Mouse (Mus musculus) hindbrain, embryonic 14.5 days (tissue): ENCODE results near the gene Gabbr2. TPM values are rescaled to one million over a fixed set of nuclear protein-coding genes. Genes with fewer than 3 reads are reported as not detected.

ENCODE experiments used
- ATAC-seq: fragments of 200-750 bp; cut with Nextera tagmentation; 2 replicates; pipeline ENCODE4 v1.8.0; 2017; ENCODE audit warnings: moderate number of reproducible peaks, mild to moderate bottlenecking, moderate TSS enrichment, moderate library complexity; ENCODE audit not compliant: low FRiP score
- DNase-seq: peaks from one replicate; pipeline ENCODE4 v3.0.0-alpha.2; 2015; ENCODE audit warnings: low spot score
- H3K27ac ChIP-seq: fragments of 300-500 bp; sonication (generic); 2 replicates; pipeline ENCODE4 v1.5.1; 2014; ENCODE audit warnings: mild to moderate bottlenecking, moderate library complexity
- H3K27me3 ChIP-seq: fragments of 300-500 bp; sonication (generic); 2 replicates; pipeline ENCODE4 v1.6.1; 2014; ENCODE audit warnings: mild to moderate bottlenecking, low read length, mixed read lengths; ENCODE audit not compliant: control insufficient read depth, insufficient read depth
- H3K36me3 ChIP-seq: fragments of 300-500 bp; sonication (generic); replicated peaks from 2 replicates; pipeline ENCODE4 v1.6.1; 2014; ENCODE audit not compliant: control insufficient read depth, insufficient read depth
- H3K4me1 ChIP-seq: fragments of 300-500 bp; sonication (generic); replicated peaks from 2 replicates; pipeline ENCODE4 v1.6.1; 2014; ENCODE audit warnings: antibody characterized with exemption, low read length, mixed read lengths; ENCODE audit not compliant: control insufficient read depth, insufficient read depth
- H3K4me2 ChIP-seq: fragments of 300-500 bp; sonication (generic); replicated peaks from 2 replicates; pipeline ENCODE4 v1.6.1; 2014; ENCODE audit warnings: mild to moderate bottlenecking, moderate library complexity
- H3K4me3 ChIP-seq: fragments of 300-500 bp; sonication (generic); replicated peaks from 2 replicates; pipeline ENCODE4 v1.5.1; 2014; ENCODE audit warnings: mild to moderate bottlenecking, low read length
- H3K9ac ChIP-seq: fragments of 300-500 bp; sonication (generic); 2 replicates; pipeline ENCODE4 v1.6.1; 2014
- H3K9me3 ChIP-seq: fragments of 300-500 bp; sonication (generic); 2 replicates; pipeline ENCODE4 v1.6.1; 2016; ENCODE audit warnings: low read length; ENCODE audit not compliant: control insufficient read depth
- WGBS: fragments of 180-500 bp; shearing (Covaris S2); extraction: QIAGEN DNeasy Blood & Tissue Kit; methylation state at CpG from one replicate; pipeline ENCODE4 v1.1.7; 2014; 5-methylcytosine and 5-hydroxymethylcytosine counted together
- polyA plus RNA-seq: library from polyadenylated mRNA; unstranded; fragments of >200 nt; fragmentation: Nextera tagmentation; extraction: Ambion mirVana; gene quantifications from 2 replicates; pipeline ENCODE4 v1.2.1, GENCODE M21; 2014

Gabbr2 gene
- polyA plus RNA-seq, 1 experiment from 2014 or later, result 13.3 TPM

DNA sequence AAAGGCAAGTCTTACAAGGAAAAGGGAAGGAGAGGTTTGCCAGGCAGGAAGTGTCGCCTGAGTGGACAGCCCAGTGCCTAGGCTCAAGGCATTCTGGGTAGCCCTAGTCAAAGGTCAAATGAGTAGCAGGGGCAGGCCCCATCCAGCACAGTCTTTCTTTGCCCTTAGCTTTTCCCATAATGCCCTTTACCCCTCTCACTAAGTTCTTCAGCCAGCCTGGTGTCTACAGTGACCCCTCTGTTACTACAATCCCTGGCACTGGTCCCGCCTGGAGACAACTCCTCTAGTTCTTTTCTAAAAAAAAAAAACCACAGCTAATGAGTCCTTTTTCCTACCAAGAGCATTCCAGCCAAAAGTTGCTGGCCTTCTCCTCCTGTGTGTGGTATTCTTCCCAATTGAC, 122.3 kb downstream of the Gabbr2 start:
- ATAC-seq (no peak), DNase-seq (no peak)
- no peak overlapping the region for H3K4me2 ChIP-seq
- no peak overlapping the region for H3K9ac ChIP-seq
- WGBS, result 89% methylated on average over 2 of the region's 2 CpGs
- no peak overlapping the region for H3K27ac ChIP-seq
- H3K4me1 ChIP-seq, result 0 out of 2 replicates have a peak, but pooled peaks cover 9% of the 10 kb centered on the region
- H3K27me3 ChIP-seq, result no peaks in the 10 kb centered on the region
- no peak overlapping the region for H3K4me3 ChIP-seq
- H3K9me3 ChIP-seq, result no peaks in the 10 kb centered on the region
- H3K36me3 ChIP-seq, result no peaks in the 10 kb centered on the region

- H3K36me3 ChIP-seq, result no peaks in the 10 kb centered on the region
- H3K4me1 ChIP-seq, result 0 out of 2 replicates have a peak, but pooled peaks cover 9% of the 10 kb centered on the region
- no peaks in the 10 kb centered on the region for H3K27me3 ChIP-seq
- no peak overlapping the region for H3K9ac ChIP-seq
- H3K9me3 ChIP-seq, result no peaks in the 10 kb centered on the region
- H3K4me2 ChIP-seq, result no peak overlapping the region
- H3K27ac ChIP-seq, result no peak overlapping the region
- no peak overlapping the region for H3K4me3 ChIP-seq
- ATAC-seq (no peak), DNase-seq (no peak)
- WGBS, result 85% methylated on average over 3 of the region's 3 CpGs
These were observed 122.8 kb downstream of the Gabbr2 start for GRCm38 (mm10) chr4:46868921-46869320.

DNA sequence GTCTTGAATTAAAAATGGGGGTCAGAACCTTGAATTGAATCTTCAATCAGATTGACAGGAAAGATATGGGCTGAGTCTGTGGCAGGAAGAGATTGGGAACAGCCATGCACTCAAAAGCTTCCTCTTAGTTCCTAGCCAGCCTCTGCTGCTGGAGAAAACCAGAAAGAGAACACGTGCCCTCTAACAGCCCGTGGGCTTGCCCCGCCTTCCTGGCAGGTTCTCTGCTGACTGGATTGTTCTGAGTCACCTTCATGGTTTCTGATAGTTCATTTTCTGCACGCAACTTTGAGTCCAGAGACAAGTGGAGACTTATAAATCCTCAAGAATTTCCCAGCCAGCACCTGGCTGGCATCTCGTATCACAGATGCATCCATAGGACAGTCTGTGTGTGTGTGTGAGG, 123.5 kb downstream of the Gabbr2 start:
- Histone ChIP-seq H3K36me3 (no peaks in the 10 kb centered on the region), H3K27me3 (no peaks in the 10 kb centered on the region), H3K9me3 (no peaks in the 10 kb centered on the region), H3K4me3 (no peak overlapping the region), H3K4me1 (0 out of 2 replicates have a peak, but pooled peaks cover 9% of the 10 kb centered on the region), H3K27ac (no peak overlapping the region), H3K4me2 (no peak overlapping the region), H3K9ac (no peak overlapping the region)
- 83% methylated on average over 5 of the region's 5 CpGs for whole genome bisulfite sequencing
- ATAC-seq (no peak), DNase-seq (no peak)

GRCm38 (mm10) chr4:46867779-46868178, 123.9 kb downstream of the Gabbr2 start:
- Histone ChIP-seq H3K27ac (no peak overlapping the region), H3K27me3 (no peaks in the 10 kb centered on the region), H3K4me3 (no peak overlapping the region), H3K4me1 (0 out of 2 replicates have a peak, but pooled peaks cover 9% of the 10 kb centered on the region), H3K9me3 (no peaks in the 10 kb centered on the region), H3K9ac (no peak overlapping the region), H3K36me3 (no peaks in the 10 kb centered on the region), H3K4me2 (no peak overlapping the region)
- DNase-seq (no peak), ATAC-seq (no peak)
- 86% methylated on average over 10 of the region's 10 CpGs for WGBS

DNA sequence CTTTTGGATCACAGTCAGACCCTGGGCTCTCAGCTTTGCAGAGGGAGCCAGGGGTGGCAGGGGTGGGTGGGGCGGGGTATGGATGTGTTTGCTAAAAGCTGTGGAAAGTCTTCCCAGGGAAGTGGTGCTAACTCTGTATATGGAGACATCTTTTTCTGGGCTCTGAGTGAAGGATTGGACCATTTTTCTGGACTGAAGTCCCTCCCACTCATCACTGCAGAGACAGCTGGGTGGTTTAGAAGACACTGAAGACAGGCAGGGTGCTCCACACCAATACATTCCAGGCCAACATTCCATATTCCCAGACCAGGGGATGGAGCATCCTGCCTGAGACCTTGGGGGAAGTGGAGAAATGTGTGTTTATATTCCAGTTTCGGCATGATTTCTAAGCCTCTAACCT, 125.6 kb downstream of the Gabbr2 start:
- no peaks in the 10 kb centered on the region for H3K9me3 ChIP-seq
- no peak for DNase-seq
- WGBS, result 91% methylated on average over 2 of the region's 2 CpGs

DNA sequence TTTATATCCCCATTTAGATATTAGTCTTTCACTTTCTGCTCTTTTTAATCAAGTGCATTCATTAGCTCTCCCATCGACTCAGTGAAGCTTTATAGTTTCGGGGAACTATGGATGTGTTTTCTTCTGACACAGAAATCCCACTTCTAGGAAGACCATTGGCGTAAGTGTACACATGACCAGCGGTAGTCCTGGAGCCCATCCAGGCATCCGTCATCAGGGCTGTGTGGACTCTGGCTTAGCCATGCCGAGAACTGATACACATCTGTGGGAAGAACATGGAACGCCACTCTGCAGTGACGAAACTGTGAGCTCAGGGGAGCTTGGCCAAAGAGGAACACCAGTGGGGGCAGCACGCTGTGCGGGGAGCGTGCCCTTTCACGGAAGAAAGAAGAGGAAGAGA, 128.0 kb downstream of the Gabbr2 start:
- Histone ChIP-seq H3K36me3 (no peaks in the 10 kb centered on the region), H3K27me3 (no peaks in the 10 kb centered on the region), H3K27ac (no peak overlapping the region), H3K9me3 (no peaks in the 10 kb centered on the region), H3K9ac (no peak overlapping the region), H3K4me3 (no peak overlapping the region), H3K4me1 (peaks cover 13% of the 10 kb centered on the region; the same call in 1 of the 2 replicates), H3K4me2 (no peak overlapping the region)
- ATAC-seq, result no peak
- DNase-seq, result no peak
- 71% methylated on average over 12 of the region's 12 CpGs for WGBS

More for the DNA sequence above, 125.6 kb downstream of the Gabbr2 start:
- H3K4me2 ChIP-seq, result no peak overlapping the region
- 0 out of 2 replicates have a peak, but pooled peaks cover 9% of the 10 kb centered on the region for H3K4me1 ChIP-seq
- H3K27ac ChIP-seq, result no peak overlapping the region
- ATAC-seq, result no peak
- H3K9ac ChIP-seq, result no peak overlapping the region
- no peaks in the 10 kb centered on the region for H3K36me3 ChIP-seq
- H3K27me3 ChIP-seq, result no peaks in the 10 kb centered on the region
- no peak overlapping the region for H3K4me3 ChIP-seq

DNA sequence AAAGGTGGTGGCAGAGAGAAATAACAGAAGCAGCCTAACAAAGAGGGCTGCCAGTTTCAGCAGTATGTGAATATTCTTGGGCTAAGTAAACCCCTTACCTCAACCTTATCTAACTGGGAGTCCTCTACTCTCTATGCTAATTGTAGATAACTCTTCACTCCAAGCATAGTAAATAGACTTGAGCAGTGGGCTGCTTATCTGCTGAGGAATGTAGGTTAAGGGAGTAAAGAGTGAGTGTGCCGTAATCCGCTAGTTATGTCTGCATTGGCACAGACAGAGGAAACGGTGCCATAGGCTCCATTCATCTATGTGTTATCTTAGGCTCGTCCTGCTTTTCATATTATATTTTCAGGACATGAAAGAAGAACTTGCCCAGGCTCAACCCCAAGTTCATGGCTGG, 129.0 kb downstream of the Gabbr2 start:
- H3K9ac ChIP-seq, result no peak overlapping the region
- no peaks in the 10 kb centered on the region for H3K9me3 ChIP-seq
- 91% methylated on average over 4 of the region's 4 CpGs for WGBS
- ATAC-seq, result no peak
- peaks cover 13% of the 10 kb centered on the region; the same call in 1 of the 2 replicates for H3K4me1 ChIP-seq
- H3K4me3 ChIP-seq, result no peak overlapping the region
- DNase-seq, result no peak
- no peaks in the 10 kb centered on the region for H3K27me3 ChIP-seq
- no peak overlapping the region for H3K4me2 ChIP-seq
- no peaks in the 10 kb centered on the region for H3K36me3 ChIP-seq
- 0 out of 2 replicates have a peak overlapping the region, but pooled peaks have one; percentile 51 for H3K27ac ChIP-seq

- no peak for DNase-seq
- peaks cover 15% of the 10 kb centered on the region for H3K4me1 ChIP-seq
- H3K4me2 ChIP-seq, result no peak overlapping the region
- no peak overlapping the region for H3K4me3 ChIP-seq
- 86% methylated on average over 6 of the region's 6 CpGs for WGBS
- no peak overlapping the region for H3K27ac ChIP-seq
- no peaks in the 10 kb centered on the region for H3K36me3 ChIP-seq
- H3K9me3 ChIP-seq, result no peaks in the 10 kb centered on the region
- H3K27me3 ChIP-seq, result no peaks in the 10 kb centered on the region
- ATAC-seq, result no peak
- H3K9ac ChIP-seq, result no peak overlapping the region
These were observed 131.1 kb downstream of the Gabbr2 start for GRCm38 (mm10) chr4:46860586-46860985.

- DNase-seq (peak; percentile 70), ATAC-seq (peak; percentile 31)
- Histone ChIP-seq H3K36me3 (no peaks in the 10 kb centered on the region), H3K27ac (no peak overlapping the region), H3K4me2 (no peak overlapping the region), H3K27me3 (no peaks in the 10 kb centered on the region), H3K9me3 (no peaks in the 10 kb centered on the region), H3K4me3 (no peak overlapping the region), H3K9ac (no peak overlapping the region), H3K4me1 (peaks cover 31% of the 10 kb centered on the region)
- 16% methylated on average over 13 of the region's 13 CpGs for WGBS
These were observed 132.8 kb downstream of the Gabbr2 start for GRCm38 (mm10) chr4:46858899-46859298.

DNA sequence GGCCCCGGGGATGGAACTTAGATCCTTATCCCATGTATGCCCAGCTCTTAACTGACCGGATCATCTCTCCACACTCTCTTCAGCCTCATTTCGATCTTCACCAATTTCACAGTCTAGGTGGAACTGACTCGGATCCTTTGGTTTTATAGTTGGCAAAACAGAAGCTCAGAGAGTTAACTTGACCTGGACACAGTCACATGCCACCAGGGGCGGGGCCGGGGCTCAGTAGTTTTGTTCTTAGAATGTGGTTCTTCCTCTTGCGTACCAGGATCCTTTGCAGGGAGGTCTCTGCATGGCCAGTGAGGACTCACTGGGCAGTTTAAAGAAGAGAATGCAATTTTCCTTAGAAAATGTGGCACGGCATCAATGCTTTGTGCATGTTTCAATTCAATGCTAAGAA, 135.5 kb downstream of the Gabbr2 start:
- Histone ChIP-seq H3K4me1 (peaks cover 39% of the 10 kb centered on the region), H3K4me2 (no peak overlapping the region), H3K36me3 (no peaks in the 10 kb centered on the region), H3K27me3 (no peaks in the 10 kb centered on the region), H3K9ac (no peak overlapping the region), H3K9me3 (no peaks in the 10 kb centered on the region), H3K4me3 (no peak overlapping the region), H3K27ac (peak overlapping the region; percentile 70)
- no peak for DNase-seq
- ATAC-seq, result no peak
- 95% methylated on average over 8 of the region's 8 CpGs for WGBS
